Mouse (Mus musculus) lung, postnatal 10 days (tissue): ENCODE measurements at regions not wholly inside any gene's neighbourhood (a gene's known extent, or its start where the extent isn't known, plus 50 kb on each side); places are given as distances from the start of the nearest gene placed in this dataset.
"Not testable (repeated sequence)": the region's sequence is repeated elsewhere in the genome, so short reads cannot be mapped to it uniquely, and the experiment has no call there.

Experiments used
- DNase-seq: peaks from one replicate; pipeline ENCODE4 v3.0.0; 2021

DNA sequence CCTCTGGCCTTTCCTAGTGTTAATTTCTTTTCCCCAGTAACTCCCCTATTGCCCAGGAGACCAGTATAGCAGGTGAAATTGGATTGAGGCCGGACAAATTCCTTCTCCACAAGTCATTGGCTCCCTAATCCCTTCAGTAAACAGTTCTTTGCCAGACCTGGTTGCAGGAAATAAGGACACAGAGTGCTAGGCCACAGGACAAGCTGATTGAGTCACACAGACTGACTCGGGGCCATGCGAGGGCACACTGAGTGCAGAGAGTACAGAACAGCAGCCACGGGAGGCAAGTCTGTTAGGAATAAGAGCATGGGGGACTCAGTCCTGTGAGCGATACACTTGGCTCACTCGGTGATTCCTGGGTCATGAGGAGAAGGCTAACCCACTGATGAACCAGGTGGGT is 134.3 kb upstream of the Ajap1 start:
- DNase-seq, result no peak

DNA sequence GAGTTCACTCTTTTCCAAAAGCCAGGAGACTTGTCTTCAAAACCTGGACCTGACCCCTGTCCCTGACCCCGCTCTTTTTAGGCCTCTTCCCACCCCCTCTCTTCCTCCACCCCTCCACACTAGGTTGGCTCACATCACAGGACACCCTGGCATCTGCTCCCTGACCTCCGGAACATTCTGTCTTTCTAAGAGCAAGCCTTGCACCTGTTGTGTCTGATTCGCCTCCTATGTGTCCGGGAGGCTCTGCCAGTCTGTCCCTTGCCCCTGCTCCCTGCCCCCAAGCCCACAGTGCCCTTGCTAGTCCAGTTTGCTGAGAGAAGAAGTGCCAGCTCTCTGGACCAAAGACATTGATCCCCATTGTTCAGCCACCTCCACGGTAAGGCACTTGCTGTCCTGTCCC is 138.3 kb upstream of the Ajap1 start:
- DNase-seq, result no peak

DNA sequence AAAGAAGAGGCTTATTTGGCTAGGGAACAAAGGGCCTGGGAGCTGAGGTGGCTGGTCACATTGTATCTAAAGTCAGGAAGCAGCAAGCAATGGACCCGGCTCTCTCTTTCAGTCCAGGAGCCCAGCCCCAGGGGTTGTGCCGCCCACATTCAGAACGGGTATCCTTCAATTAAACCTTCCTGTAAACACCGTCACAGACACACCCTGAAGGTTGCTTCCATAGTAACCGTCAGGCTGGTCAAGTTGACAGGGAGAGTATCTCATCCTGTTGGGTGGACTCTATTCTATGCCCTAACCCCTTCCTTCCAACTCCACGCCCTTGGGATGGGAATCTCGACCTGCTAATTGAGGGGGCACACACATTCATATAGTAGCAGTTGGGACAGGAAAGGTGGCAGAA is 148.6 kb upstream of the Ajap1 start:
- no peak for DNase-seq

DNA sequence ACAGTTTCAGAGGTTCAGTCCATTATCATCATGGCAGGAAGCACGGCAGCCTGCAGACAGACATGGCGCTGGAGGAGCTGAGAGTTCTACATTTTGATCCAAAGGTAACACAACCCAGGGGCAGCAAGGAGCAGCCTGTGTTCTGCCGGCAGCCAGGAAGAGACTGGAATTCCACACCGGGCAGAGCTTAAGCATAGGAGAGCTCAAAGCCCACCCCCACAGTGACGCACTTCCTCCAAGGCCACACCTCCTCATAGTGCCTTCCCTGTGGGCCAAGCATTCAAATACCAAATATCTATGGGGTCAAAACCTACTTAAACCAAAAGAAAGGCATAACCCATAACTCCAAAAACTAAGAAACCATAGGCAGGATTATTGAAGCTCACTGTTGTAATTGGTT is 149.4 kb upstream of the Ajap1 start:
- DNase-seq, result no peak

DNA sequence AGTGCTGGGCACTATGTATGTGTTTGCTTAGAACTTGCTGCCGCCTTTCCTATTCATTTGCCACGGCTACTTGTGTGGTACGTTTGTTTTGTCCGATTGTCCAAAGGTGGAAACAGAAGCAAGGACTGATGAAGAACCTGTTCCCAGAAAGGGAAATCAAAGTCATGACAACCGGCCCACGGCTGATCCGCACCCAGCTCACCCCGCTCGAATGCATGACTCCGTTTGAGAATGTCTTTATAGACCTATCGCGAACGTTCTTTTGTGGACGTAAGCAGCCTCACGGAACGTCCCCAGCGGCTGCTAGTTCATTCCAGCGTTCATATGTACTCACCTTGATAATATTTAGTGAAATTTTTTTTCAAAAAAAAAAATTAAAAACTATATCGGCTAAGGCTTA is 149.9 kb upstream of the Ajap1 start:
- DNase-seq, result no peak

- no peak for DNase-seq
These were observed 150.6 kb upstream of the Ajap1 start for GRCm38 (mm10) chr4:153633260-153633659.

GRCm38 (mm10) chr4:153634221-153634881 is 151.7 kb upstream of the Ajap1 start:
- DNase-seq, result no peak

- DNase-seq, result no peak
These were observed 155.4 kb upstream of the Ajap1 start for GRCm38 (mm10) chr4:153637989-153638388.

- no peak for DNase-seq
These were observed 169.2 kb upstream of the Ajap1 start for GRCm38 (mm10) chr4:153651849-153652248.

DNA sequence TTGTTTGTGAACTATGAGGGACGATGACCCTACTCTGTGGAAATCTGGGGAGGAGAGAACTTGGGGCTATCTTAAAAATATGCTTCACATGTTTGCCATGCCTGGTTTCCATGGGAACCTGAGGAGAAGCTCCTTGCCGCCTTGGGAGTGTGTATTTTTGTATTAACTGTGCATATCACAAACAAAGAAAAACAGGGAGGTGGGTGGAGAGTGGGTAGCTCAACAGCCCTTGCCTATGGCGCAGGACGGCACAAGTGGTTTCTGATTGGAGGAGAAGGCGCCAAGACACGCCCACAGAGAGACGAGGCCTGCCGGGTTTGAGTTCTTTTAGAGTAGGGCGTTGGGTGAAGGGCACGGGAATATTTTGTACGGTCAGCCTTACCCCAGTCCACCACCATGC is 170.2 kb upstream of the Ajap1 start:
- DNase-seq, result no peak

DNA sequence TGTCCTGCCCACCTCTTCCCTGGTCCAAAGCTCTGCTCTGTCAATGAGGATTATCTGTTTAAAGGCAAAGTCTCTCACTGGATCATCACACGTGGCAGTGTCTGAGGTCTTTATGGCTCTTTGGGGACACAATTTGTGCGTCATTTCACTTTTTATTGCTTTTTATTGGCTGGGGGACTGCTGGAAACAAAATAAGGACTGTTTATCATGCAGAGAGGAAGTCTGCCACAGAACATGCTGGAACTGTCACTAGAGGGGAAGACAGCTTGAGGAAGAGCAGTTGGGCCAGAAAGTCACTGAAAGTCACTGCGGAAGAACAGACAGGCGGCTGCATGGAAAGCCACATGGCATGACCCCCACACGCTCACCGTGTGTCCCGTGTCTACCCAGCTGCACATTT is 180.1 kb upstream of the Ajap1 start:
- no peak for DNase-seq

DNA sequence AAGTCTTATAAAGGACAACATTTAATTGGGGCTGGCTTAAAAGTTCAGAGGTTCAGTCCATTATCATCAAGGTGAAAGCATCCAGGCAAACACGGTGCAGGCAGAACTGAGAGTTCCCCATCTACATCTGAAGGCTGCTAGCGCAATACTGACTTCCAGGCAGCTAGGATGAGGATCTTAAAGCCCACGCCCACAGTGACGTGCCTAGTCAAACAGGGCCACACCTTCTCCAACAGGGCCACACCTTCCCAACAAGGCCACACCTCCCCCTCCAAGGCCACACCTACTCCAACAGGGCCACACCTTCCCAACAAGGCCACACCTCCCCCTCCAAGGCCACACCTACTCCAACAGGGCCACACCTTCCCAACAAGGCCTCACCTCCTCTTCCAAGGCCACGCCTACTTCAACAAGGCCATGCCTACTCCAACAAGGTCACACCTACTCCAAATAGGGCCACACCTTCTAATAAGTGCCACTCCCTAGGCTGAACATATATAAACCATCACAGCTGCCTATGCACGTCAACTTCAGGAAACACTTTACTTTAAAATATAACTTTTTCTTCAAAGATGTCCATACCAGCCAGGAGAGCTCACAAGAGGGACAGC is 184.1 kb upstream of the Ajap1 start:
- DNase-seq, result not testable (repeated sequence)

- no peak for DNase-seq
These were observed 186.5 kb upstream of the Ajap1 start for GRCm38 (mm10) chr4:153669070-153669469.

GRCm38 (mm10) chr4:153670216-153670615 is 187.6 kb upstream of the Ajap1 start:
- DNase-seq, result no peak

- DNase-seq, result no peak
These were observed 192.8 kb upstream of the Ajap1 start for GRCm38 (mm10) chr4:153675431-153675830.

DNA sequence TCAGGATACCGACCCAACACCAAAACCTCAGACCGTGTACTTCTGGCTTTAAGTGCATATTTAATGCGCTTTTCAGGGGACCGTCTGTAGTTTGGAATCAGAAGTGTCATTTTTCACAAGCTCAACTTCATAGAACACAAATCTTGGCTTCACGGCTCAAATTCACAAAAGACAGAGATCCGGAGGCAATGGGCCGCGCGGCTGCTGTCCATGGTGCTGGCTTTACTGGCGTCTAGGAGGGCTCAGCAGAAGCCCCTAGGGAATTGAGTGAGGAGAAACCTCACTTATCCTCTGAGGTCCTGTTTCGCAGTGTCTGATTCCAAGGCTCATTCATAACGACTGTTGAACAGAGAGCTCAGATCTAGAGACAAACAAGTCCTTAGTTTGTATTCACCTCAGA is 196.5 kb upstream of the Ajap1 start:
- DNase-seq, result peak; percentile 27

GRCm38 (mm10) chr4:153688441-153688840 is 205.8 kb upstream of the Ajap1 start:
- no peak for DNase-seq

DNA sequence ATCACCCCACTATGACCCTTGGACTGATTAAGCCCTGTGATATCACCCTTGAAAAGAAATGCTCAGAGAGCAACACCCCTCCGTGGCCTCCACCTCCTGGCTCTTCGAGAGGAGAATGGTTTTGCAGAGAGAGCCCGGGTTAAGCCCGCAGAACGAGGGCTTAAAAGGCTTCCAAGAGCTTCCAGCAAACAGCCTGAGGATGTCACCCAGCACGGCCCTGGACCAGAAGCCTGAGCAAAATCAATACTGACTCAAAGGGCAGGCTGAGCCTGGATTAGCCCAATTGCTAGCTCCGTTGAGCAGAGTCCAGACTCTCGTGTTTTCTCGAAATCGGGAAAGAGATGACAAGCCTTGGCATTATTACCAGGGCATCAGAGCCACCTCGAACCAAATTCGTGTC is 211.3 kb upstream of the Ajap1 start:
- no peak for DNase-seq

DNA sequence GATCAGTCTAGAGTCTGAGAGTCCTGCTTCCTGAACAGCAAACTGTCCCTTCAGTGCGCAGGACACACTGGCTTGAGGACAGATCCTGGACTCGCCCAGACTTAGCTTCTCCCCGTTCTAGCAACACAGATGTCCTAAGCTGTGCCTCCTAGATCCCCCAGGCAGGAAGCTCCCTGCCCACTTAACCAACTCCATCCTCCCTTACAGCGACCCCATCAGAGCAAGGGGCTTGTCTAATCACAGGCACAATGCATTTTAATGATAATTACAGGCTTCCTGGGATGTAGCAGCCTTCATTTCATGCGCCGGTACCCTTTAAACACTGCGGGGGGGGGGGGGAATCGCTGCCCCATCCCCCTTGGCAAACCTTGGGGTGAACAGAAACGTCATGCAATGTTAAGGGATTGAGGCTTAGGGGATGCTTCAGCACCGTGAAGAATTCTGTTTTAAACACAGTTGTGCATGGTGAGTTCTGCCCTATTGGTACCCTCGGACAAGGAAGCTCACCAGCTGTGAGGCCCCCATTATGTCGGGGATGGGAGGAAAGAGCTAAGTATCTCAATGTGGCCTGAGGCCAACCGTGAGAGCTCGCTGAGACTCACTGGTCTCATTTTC is 213.9 kb upstream of the Ajap1 start:
- no peak for DNase-seq

GRCm38 (mm10) chr4:153707218-153707617 is 224.6 kb upstream of the Ajap1 start:
- DNase-seq, result peak; percentile 14

- DNase-seq, result peak; percentile 38
These were observed 232.5 kb upstream of the Ajap1 start for GRCm38 (mm10) chr4:153714995-153715645.

DNA sequence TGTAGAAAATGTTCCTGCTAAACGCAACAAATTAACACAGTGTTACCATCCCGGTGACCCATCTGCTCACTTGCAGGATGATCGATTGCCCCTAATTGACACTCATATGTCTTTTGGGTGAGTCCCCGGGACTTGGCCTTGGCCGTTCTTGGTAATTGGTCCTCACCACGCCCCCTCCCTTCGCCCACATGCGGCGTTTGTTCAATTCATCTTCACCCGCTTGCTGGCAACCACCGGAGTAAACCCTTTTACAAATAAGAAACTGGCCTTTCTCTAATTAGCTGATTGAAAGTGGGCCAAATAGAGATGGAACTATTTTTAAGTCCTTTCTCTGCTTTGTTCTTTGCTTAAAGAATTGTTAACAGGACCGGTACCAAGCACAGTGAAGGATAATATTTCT is 234.7 kb upstream of the Ajap1 start:
- no peak for DNase-seq

DNA sequence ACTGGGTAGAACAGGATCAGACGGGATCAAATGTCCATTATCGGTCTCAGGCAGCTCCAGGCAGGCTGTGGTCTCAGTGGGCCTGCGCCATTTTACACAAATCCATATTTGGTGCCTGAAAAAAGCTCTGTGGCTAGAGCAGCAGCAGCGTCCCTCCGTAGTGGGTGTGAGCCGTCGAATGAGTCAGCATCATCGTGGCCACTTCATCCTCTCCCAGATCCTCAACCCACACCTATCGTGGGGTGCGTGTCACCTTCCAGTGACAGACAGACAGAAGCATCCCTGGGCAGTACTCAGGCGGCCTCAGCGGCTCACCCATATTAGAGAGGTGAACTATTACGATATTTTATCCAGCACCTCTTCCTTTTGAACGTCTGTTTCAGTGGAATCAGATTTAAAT is 233.0 kb upstream of the A430005L14Rik start:
- no peak for DNase-seq

GRCm38 (mm10) chr4:153727273-153727672 is 229.8 kb upstream of the A430005L14Rik start:
- DNase-seq, result no peak
